Mouse (Mus musculus): ENCODE measurements around the gene H3f3b.
A peak's percentile ranks its signal among the peaks of the same experiment; 100 is the strongest.

GRCm38 (mm10) chr11:116020519-116020922, 7.2 kb downstream of the H3f3b start:
- TF ChIP-seq CTCF (IDR thresholded peaks at IDR 0.05; ENCODE audit: borderline replicate concordance, extremely low read depth, insufficient read depth, insufficient read length) (peak; percentile 12; the same call in 1 of the 2 replicates), POLR2A (IDR thresholded peaks at IDR 0.05; ENCODE audit: borderline replicate concordance, extremely low read depth, insufficient read depth, insufficient read length, poor library complexity, severe bottlenecking) (no peak)
